Mouse (Mus musculus) kidney, adult 9 months (tissue): ENCODE results near the gene Rad54l2.

ENCODE experiments used
- DNase-seq: peaks from one replicate; pipeline ENCODE4 v3.0.0; 2022

Rad54l2 gene

DNA sequence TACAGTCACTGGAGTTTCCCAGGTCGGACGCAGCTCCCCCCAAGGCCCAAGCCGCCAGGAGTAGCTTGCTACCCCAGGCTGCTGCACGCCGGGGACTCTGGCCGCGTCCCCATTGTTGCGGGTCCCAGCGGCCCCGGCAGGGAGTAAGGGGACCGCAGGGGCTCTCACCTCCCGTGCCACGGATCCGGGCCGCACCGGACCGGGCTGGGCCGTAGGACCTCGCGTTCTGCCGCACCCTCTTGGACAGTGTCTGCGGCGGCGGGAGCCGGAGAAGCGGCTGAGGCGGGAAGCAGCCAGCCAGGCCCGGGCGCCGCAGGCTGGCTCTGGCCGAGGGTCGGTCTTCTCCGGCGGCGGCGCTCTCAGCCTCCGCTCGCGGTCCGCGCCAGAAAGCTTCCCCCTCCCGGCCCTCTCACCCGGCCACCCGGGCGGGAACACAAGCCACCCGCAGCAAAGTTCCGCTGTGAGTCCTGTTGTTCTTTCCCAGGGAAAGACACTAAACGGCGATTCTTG, at the start of gene Rad54l2:
Gene Rad54l2 (minus strand): TSS at position 383 of the 510 bp plus-strand sequence.
- peak; percentile 87 for DNase-seq

DNA sequence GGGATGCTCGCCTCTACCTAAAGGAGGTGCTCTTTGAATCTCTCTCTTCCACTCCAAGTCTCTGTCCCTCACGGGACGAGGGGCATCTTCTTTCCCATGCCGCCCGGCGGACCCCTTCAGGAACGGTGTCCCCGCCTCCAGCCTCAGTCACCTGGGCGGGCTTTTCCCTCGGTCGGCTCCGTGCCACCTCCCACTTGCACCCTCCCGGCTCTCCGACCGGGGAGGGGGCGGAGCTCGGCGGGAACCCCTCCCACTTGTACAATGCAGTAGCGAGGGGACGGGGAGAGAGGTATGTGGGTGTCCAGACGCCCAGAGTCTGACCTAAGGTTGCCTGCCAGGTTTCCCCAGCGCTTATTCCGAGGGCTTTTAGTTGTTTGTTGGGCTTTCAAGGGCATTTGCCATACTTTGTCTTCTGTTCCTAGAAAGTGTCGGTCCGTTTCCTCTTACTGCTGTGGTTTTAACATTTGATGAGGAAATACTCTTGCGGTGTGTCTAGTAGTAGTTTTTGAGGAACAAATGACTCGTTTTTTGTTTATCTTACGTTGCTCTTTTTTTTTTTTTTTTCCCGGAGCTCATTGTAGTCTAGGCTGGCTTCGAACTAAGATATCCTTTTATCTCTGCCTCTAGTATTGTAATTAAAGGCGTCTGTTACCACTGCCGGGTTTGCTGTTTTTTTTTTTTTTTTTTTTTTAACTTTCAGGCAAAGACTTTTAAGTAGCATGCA, 33.5 kb upstream of the Rad54l2 start:
- DNase-seq = peak; percentile 93

DNA sequence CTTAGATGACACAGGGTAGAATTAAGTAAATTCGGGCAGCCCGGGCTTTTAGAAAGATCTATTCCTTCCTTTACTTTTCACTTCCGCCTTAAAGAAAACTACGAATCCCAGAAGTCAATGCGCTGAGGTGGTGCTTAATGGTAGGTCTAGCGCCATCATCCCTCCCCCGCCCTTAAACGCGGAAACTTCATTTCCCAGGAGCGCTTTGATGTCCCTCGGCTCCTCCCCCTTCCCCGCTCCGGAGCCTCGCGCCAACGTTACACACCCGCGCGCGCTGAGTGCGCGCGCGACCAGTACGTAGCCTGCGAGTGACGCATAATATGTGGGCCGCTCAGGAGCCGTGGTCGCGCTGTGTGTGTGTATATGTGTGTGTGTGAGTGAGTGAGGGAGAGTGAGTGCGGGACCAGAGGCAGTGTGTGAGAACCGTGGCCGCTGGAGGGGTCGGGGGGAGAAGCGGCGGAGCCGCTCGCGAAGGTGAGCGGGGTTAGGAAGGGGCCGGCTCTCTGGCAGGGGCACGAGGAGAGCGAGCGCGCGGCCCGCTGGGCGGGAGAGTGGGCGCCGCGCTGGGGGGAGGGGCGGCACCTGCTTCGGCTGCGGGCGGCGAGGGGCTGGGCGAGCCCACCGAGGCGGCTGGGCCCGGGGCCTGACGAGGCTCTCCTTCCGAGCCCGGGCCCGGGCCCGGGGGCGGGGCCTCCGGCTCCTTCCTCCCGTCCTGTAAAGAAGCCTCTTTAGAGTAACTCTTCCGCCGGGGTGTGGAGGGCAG, 32.8 kb upstream of the Rad54l2 start, which contains the start of gene Dcaf1:
Gene Dcaf1 (plus strand): TSS at position 257 of the 763 bp plus-strand sequence.
- DNase-seq = peak; percentile 97

DNA sequence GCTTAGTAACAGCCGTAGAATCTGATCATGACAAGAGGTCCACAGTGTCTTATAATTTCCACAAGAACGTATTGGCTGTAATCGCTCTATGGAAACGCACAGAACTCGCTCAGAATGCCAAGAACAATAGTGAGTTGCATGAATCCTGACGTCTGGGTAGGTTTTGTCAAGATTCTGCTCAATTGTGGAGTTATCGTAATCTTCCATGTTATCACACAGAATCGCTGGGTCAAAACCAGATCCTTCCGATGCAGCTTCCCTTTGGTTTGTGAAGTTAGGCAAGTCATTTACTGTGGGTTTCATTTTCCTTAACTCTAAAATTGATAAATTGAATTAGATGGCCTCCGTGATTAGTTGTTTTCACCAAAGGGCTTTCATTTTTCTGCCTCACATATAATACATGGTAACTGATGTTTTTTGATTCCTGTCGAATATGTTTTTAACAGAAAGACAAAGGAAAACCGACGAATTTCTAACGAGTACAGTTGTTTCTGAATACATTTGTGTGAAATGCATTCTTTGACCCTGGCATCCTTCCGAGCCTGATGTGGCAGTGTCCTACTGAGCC, 32.1 kb upstream of the Rad54l2 start:
- DNase-seq = peak; percentile 29

DNA sequence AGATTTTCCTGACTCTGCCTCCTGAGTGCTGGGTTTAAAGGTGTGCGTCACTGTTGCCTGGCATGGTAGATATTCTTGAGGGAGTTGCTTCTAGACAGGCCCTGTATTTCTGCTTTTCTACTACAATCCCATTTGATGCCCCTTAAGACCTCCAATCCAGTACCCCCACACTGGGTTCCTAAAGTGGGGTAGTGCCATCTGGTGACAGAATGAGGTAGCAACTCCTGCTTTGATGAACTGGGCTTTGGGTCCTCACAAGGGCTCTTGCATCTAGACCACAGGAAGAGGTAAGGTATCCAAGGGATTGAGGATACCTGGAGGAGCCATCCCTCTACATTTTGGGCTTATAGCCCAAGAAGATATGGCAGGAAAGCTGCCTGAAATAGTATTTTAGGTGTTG, 30.2 kb upstream of the Rad54l2 start:
- peak; percentile 17 for DNase-seq

DNA sequence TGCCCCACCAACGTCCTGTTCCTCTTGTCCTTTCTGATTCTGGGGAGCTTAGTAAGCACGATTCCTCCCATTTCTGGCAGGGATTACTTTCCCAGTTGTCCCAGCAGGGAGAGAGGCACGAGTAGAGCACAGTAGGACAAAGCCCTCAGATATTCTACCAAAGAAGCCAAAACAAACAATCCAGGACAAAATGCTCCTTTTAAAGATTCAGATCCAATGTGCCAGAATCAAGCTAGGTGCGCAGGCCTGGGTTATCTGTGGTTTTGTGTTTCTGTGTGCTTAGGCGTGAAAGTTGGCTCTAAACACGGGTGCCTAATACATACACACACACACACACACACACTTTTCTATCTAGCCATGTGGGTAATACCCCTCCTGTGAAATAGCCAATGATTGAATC, 29.2 kb upstream of the Rad54l2 start:
- no peak for DNase-seq

DNA sequence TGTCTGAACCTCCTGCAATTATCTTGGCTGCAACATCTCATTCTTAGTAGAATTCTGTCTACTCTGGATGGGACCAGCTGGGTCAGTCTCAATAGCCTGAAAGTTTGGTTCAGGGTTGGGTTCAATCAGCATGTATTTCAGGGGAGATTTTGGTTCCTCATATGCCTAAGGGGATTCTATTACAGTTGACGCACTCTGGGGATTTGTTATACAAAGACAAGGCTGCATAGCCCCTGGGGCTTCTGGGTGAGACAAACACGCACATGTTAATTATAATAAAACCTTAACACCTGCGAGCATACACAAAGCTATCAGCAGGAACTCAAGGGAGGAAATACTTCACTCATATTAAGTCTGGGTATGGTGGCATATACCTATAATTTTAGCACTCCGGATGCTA, 17.5 kb upstream of the Rad54l2 start:
- no peak for DNase-seq

DNA sequence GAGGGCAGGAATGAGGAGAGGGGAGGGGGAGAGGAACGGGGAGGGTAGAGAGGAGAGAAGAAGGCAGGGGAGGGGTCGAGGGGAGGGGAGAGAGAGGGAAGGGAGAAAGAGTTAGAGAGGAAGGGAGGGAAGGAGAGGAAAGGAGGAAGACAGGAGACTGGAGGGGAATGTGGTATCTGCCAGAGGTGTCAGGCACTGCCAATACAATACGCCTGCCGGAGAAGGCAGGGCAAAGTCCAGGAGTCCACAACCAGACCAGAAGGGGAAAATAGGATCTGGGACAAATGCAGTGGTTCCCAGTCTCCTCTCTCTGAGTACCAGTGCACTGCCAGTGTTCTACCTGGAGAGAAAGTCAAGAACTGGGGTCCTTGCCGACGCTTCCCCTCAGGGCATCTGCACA, 1.8 kb upstream of the Rad54l2 start:
- peak; percentile 78 for DNase-seq

DNA sequence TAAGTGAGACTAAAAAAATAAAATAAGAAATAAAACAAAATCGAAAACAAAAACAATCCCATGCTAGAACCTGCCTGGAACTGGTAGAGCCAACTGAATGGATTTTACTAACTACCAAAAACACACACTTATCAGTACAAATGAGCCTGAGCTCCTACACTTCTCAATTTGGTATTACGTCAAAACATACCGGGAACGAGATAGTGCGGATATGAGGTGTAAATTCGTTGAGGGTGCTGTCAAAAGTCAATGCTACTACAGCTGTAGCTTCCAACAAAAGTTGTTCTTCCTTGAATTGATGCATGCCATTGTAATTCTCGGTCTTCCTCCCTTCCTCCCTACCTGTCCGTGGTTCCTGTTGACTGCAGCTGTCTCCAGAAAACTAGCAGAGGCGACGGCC, 369 bp upstream of the Rad54l2 start:
- DNase-seq = no peak

DNA sequence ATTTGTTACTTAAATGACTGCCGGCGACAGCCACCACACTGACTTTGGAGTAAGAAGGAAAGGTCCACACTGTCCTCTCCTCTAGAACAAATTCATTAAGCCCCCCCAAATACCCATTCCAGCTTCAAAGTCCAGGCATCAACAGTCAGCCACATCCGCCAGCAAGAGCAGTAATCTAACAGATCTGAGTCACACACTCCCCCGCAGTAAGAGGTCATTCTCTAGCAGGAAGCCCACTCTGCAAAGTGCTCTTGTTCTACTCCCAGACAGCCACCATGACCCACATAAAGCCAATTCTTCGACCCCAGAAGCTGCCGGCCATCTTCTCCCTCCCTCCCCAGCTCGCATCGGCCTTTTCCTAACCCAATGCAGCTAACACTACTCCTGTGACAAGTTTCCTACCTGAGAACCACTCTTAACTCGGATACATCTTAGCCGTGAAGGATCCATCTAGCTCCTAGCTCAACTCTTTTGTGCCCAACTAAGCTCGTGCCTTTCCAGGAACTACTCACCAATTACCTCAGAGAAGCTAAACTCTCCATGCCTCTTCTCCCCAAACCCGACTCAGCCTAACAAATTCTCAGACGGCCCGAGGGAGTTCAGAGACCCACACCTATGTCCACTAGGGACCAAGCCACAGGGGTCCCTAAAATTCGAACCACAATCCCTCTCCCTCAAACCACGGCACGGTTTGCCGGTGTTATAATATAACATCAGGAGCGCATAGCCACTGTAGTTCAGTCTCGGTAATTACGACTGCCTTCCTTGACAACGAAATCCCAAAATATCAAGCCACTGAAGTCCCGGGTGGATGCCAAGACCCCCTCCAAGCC, 799 bp downstream of the Rad54l2 start:
- DNase-seq = peak; percentile 18

DNA sequence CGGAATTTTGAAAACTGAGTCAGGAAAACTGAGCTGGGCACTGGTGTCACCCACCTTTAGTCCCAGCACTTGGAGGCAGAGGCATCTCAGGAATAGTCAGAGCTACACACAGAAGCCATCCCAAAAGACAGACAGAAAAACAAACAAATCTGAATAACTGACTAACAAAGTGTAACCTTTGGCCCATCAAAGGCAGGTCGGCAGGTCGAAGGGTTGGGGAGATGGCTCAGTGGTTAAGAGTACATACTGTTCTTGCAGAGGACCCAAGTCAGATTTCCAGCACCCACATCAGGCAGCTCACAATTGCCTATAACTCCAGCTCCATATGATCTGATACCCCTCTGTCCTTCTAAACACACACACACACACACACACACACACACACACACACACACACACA, 3.8 kb downstream of the Rad54l2 start:
- DNase-seq = peak; percentile 59

DNA sequence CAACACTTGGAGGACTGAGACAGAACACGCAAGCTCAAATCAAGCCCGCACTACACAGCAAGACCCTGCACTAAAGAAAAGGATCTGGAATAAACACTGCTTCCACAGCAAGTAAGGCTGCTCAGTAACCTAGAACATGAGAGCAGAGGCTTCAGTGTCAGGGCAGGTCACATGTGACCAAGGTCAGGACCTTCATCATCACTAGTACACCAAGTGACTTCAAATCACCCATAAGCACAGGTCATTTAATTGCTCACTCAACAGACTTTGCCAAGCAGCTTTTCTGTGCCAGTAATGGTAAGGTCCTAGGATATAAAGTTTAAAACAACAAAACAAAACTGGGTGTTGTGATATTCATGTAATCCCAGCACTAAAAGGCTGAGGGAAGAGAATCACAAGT, 5.4 kb downstream of the Rad54l2 start:
- peak; percentile 76 for DNase-seq

DNA sequence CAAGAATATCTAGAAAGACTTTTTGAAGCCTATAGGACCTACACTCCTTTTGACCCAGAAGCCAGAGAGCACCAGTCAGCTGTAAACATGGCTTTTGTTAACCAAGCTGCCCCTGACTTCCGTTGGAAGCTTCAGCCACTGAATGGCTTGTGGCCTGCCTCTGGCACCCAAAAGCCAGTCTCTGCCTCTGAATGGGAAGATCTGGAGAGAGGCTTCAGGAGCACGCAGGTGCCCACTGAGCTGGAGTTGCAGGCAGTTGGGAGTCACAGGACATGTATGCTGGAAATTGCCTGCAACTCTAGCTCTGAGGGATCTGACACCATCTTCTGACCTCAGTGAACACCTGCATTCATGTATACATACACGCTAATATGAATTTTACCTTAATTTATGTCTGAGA, 8.9 kb downstream of the Rad54l2 start:
- no peak for DNase-seq

DNA sequence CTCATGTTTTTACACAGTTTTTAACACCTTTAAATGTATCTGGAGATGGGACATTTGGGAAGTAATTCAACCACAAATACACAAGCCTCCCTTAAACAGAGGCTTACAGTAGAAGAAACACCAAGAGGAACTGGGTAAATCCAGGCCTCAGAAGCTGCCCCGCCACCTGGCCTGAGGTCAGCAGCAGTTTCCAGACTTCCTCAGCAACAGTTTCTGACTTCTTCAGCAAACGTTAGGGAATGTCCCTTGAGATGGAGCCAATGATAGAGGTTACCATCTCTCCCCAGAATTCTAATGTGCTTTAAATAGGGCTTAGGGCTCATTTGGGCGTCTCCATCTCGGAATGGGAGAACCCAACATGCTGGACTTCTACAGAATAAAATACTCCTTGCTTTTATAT, 10.7 kb downstream of the Rad54l2 start:
- no peak for DNase-seq

DNA sequence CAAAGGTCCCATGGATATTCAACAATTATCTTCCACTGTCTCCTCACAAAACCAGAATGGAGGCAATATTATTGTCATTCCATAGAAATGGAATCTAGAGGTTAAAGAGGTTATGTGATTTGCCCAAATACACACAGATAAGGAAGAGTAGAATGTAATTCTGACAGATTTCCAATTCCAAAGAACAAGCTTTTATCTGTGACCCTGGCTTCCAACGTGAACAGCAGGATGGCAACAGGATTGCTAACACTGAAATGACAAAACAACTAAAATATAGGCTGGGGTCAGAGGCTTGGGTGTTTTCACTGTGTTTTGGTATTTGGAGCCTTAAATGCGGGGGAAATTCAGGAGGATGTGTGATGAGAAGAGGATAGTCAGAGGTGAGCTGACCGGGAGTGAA, 11.6 kb downstream of the Rad54l2 start:
- no peak for DNase-seq

DNA sequence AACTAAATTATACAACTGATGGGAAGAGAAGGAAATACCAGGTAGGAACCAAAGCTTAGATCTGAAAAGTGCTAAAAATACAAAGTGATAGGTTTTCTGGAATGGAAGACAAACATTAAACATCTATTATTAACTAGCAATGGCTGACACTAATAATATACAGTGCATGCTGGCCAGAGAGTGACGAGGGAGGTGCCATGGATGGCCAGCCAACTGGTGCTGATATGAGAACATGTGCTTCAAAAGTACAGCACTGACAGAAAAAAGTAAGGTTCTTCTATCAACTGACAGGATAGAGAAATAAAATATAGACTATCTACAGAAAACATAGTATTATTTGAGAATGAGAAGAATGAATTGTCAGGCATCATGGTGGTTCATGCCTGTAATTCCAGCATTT, 12.9 kb downstream of the Rad54l2 start:
- DNase-seq = no peak

DNA sequence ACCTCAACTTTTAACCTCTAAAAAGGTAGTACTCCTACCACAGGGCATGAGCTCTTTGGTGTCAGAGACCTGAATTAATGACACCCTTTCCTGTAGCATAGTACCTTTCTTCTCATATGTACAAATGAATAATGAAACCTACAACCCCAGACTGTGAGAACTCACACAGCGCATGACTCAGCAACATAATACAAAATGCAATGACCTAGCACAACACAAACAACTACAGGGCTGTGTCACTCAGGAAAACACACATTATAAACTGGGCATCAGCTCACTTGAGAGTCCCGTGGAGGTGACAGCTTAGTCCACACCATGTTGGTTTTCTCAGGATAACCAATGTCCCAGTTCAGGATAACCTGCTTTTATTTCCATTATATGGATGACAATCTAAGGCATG, 17.2 kb downstream of the Rad54l2 start:
- no peak for DNase-seq

DNA sequence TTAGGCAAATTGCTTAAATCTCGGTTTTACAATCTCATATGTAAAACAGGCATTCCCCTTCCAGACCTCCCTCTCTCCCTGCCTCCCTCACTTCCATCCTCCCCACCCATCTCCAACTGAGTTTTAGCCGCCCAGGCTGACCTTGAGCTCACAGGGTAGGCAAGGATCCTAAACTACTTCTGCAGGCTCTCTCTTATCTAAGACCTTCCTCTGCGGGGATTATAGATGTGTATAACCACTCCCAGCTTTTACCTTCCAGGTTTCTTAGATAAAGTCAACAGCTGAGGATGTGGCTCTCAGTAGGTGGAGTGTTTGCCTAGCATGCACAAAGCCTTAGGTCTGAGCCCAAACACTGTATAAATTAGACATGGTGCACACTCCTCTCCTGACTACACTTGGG, 18.8 kb downstream of the Rad54l2 start:
- DNase-seq = no peak

DNA sequence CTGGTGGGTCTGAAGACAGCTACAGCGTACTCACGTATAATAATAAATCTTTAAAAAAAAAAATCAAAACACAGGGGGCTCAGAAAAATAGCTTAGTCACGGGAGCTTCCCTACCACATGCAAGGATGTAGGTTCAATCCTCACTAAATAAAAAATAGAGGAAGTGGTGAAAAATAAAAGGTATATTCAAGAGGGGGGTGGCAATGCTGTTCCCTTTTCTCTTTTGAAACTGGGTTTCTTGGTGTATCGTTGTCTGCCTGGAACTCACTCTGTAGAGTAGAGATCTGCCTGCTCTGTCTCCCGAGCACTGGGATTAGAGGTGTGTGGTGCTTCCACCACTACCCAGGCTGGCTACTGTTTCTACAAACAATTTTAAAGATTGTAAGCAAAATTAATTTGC, 19.2 kb downstream of the Rad54l2 start:
- no peak for DNase-seq

DNA sequence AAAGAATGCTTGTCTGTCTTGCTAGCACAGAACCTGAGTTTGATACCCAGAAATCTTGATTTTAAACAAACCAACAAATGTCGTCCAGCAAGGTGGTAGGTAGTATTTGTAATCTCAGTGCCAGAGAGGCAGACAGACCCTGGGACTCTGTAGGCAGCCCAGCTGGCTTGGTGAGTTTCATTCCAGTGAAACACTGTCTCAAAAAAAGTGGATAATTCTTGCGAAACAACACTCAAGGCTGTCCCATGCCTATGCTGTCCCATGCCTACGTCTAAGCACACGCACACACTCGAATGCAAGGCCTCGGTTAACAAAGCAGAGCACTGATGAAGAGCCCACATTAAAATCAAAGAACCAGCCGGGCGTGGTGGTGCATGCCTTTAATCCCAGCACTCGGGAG, 32.6 kb downstream of the Rad54l2 start:
- DNase-seq = no peak

DNA sequence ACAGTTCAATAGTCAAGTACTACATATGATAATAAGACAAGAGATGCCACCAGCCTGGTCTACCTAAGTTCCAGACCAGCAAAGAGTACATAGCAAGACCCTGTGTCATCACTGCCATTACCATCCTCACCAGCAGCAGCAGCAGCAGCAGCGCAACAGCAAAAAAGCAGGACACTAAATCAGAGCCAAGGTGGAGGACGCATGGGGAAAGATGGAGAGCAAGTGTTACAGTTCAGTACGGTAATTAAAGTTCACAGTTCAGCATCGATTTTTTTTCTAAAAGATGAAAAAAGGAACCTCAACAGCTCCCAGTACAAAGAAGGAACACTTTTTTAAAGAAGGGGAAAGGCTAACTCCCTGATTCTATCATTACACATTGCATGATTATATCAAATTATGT, 33.2 kb downstream of the Rad54l2 start:
- no peak for DNase-seq

DNA sequence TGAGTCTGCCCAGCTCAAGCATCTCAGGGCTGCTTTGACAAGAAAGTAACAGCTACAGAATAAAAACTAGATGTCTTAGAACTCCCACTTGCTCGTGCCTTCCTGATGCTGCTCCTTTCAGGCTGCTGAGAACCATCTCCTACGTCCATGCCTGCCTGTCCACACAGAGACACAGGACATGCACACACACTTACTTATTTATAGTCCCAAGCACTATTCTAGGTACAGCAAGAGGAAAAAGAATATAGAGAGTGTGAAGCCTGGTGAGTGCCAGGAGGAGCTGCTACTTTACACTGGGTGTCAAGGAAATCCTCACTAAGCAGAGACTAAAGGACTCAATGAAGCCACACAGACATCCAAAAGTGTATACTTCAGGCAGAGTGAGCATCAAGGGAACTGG, 34.7 kb downstream of the Rad54l2 start:
- DNase-seq = no peak

DNA sequence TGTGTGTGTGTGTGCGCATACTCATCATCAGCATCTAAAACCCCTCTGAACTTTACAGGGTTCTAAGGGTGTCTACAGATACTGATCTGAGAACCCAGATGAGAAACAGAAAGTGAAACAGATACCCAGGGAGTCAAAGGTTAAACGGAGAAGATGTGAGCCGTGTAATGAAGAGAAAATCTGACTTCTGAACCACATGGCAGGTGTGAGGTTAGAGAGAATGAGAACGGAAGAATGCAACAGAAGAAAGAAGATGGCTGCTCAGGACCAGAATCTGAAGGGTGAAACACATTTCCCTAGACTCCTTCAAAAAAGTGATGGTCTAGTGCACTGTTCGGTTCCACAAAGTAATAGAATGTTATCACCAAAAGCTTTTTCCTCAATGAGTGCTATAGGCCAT, 36.9 kb downstream of the Rad54l2 start:
- no peak for DNase-seq
